Mouse (Mus musculus) frontal cortex, postnatal 14 days (tissue): ENCODE measurements around the gene Rtn4rl1.
"Not testable (repeated sequence)": the region's sequence is repeated elsewhere in the genome, so short reads cannot be mapped to it uniquely, and the experiment has no call there.

Source experiments
- DNase-seq, 2 experiments: peaks; one replicate each; pipeline ENCODE4 v3.0.0; 2022; ENCODE audit warnings: low spot score in 2 of 2

The Rtn4rl1 gene

GRCm38 (mm10) chr11:75278115-75278514 is 84.5 kb downstream of the Rtn4rl1 start:
- DNase-seq = no peak

- no peak for DNase-seq
Observed at GRCm38 (mm10) chr11:75279013-75279341, 85.4 kb downstream of the Rtn4rl1 start.

GRCm38 (mm10) chr11:75279342-75280065 is 85.9 kb downstream of the Rtn4rl1 start:
- no peak for DNase-seq

GRCm38 (mm10) chr11:75280066-75280410 is 86.5 kb downstream of the Rtn4rl1 start:
- DNase-seq = no peak

GRCm38 (mm10) chr11:75280435-75281001 is 86.9 kb downstream of the Rtn4rl1 start:
- no peak for DNase-seq

- no peak for DNase-seq
Observed at GRCm38 (mm10) chr11:75281380-75282256, 88.0 kb downstream of the Rtn4rl1 start.

- DNase-seq = no peak
Observed at GRCm38 (mm10) chr11:75282496-75283120, 89.0 kb downstream of the Rtn4rl1 start.

GRCm38 (mm10) chr11:75283784-75284183 is 90.2 kb downstream of the Rtn4rl1 start:
- not testable (repeated sequence) for DNase-seq

- no peak for DNase-seq
Observed at GRCm38 (mm10) chr11:75285893-75286467, 92.4 kb downstream of the Rtn4rl1 start.

GRCm38 (mm10) chr11:75286868-75287267 is 93.3 kb downstream of the Rtn4rl1 start:
- DNase-seq = no peak

- DNase-seq = no peak
Observed at GRCm38 (mm10) chr11:75287940-75288339, 94.4 kb downstream of the Rtn4rl1 start.

GRCm38 (mm10) chr11:75288517-75288916 is 94.9 kb downstream of the Rtn4rl1 start:
- DNase-seq = no peak

GRCm38 (mm10) chr11:75289120-75289519 is 95.5 kb downstream of the Rtn4rl1 start:
- no peak for DNase-seq

GRCm38 (mm10) chr11:75290566-75291271 is 97.1 kb downstream of the Rtn4rl1 start:
- peak; percentile 84 to 95 for DNase-seq

GRCm38 (mm10) chr11:75291389-75292215 is 98.0 kb downstream of the Rtn4rl1 start:
- peak; percentile 62 to 69 for DNase-seq

GRCm38 (mm10) chr11:75292281-75292680 is 98.7 kb downstream of the Rtn4rl1 start:
- DNase-seq = no peak

GRCm38 (mm10) chr11:75293852-75294361 is 100.3 kb downstream of the Rtn4rl1 start:
- no peak for DNase-seq

- DNase-seq = no peak
Observed at GRCm38 (mm10) chr11:75294862-75295261, 101.3 kb downstream of the Rtn4rl1 start.

- DNase-seq = not testable (repeated sequence)
Observed at GRCm38 (mm10) chr11:75295534-75295933, 102.0 kb downstream of the Rtn4rl1 start.

- no peak for DNase-seq
Observed at GRCm38 (mm10) chr11:75296406-75297005, 102.9 kb downstream of the Rtn4rl1 start.
